Mouse (Mus musculus): ENCODE results near the gene 4932438A13Rik. TPM values are rescaled to one million over a fixed set of nuclear protein-coding genes. Genes with fewer than 3 reads are reported as not detected.
A peak's percentile ranks its signal among the peaks of the same experiment; 100 is the strongest.

The 4932438A13Rik gene
- total and polyA plus RNA-seq, 3 experiments, result 3.1 to 46.0 (median 34.7) TPM

- DNase-seq, result no peak
Observed at GRCm38 (mm10) chr3:36918322-36918721, 55.4 kb downstream of the 4932438A13Rik start.

- DNase-seq, result no peak
Observed at GRCm38 (mm10) chr3:36941572-36941971, 78.7 kb downstream of the 4932438A13Rik start.

GRCm38 (mm10) chr3:36942108-36942507 is 79.2 kb downstream of the 4932438A13Rik start:
- peak; percentile 57 for DNase-seq

GRCm38 (mm10) chr3:36943706-36944105 is 80.8 kb downstream of the 4932438A13Rik start:
- no peak for DNase-seq

GRCm38 (mm10) chr3:37037979-37038378 is 175.1 kb downstream of the 4932438A13Rik start:
- no peak for DNase-seq

- DNase-seq, result peak; percentile 43
Observed at GRCm38 (mm10) chr3:37039811-37040210, 176.9 kb downstream of the 4932438A13Rik start.

GRCm38 (mm10) chr3:37051491-37051890 is 188.6 kb downstream of the 4932438A13Rik start:
- DNase-seq, result no peak

- no peak for DNase-seq
Observed at GRCm38 (mm10) chr3:37063406-37063805, 200.5 kb downstream of the 4932438A13Rik start, which contains the start of gene Adad1. Gene Adad1, plus strand, starts transcription at chr3:37063527.

GRCm38 (mm10) chr3:37073211-37073610 is 210.3 kb downstream of the 4932438A13Rik start:
- peak; percentile 14 for DNase-seq

- DNase-seq, result no peak
Observed at GRCm38 (mm10) chr3:37084860-37085259, 222.0 kb downstream of the 4932438A13Rik start.

GRCm38 (mm10) chr3:37090721-37091120 is 227.8 kb downstream of the 4932438A13Rik start:
- DNase-seq, result no peak

Other genes starting within 250 kb of the 4932438A13Rik start
- 10 to 100 TPM in 1 of 2 experiments, 1 to 10 TPM in 1; 9.8 to 14.0 TPM for gene Bbs7, start 249.6 kb upstream of the 4932438A13Rik start, total RNA-seq (2021)
- 0.95 and 1.1 TPM in 2 replicates for gene Bbs7, start 249.6 kb upstream of the 4932438A13Rik start, polyA plus RNA-seq (2012; rRNA removed)
- 1 to 10 TPM in 1 of 2 experiments, under 1 TPM in 1; 0.81 to 2.1 TPM for gene Trpc3, start 172.9 kb upstream of the 4932438A13Rik start, total RNA-seq (2021)
- gene Trpc3, start 172.9 kb upstream of the 4932438A13Rik start, polyA plus RNA-seq (2012; rRNA removed), result 1.5 and 1.7 TPM in 2 replicates
- gene Adad1, start 200.4 kb downstream of the 4932438A13Rik start, total RNA-seq (2021), result not detected
- not detected in 2 replicates for gene Adad1, start 200.4 kb downstream of the 4932438A13Rik start, polyA plus RNA-seq (2012; rRNA removed)

Measured in adrenal gland, adult 2 months (tissue).